Mouse (Mus musculus) CH12.LX (cell line): ENCODE results near the gene Igsf21. TPM values are rescaled to one million over a fixed set of nuclear protein-coding genes. Genes with fewer than 3 reads are reported as not detected.

Experiments used
- DNase-seq: peaks from one replicate; pipeline ENCODE4 v3.0.0-alpha.2; 2013; ENCODE audit errors: extremely low read depth
- H3K27ac ChIP-seq: 2 replicates; pipeline ENCODE4 v1.5.1; 2012; ENCODE audit warnings: low read depth, mild to moderate bottlenecking, control low read depth, moderate library complexity; ENCODE audit not compliant: insufficient read depth
- H3K27me3 ChIP-seq: replicated peaks from 2 replicates; pipeline ENCODE3; 2012; ENCODE audit warnings: inconsistent platforms
- H3K36me3 ChIP-seq, 2 experiments: replicated peaks in 1 of 2; 2 replicates each; pipeline versions ENCODE3 to v1.6.1; 2012; ENCODE audit warnings: inconsistent platforms in 1 of 2, low read length in 1 of 2, mild to moderate bottlenecking in 1 of 2, mixed read lengths in 1 of 2, moderate library complexity in 1 of 2; ENCODE audit not compliant: control insufficient read depth in 1 of 2, insufficient read depth in 1 of 2
- H3K4me1 ChIP-seq, 2 experiments: 2 replicates each; pipeline ENCODE4 v1.6.1; 2012; ENCODE audit warnings: inconsistent platforms in 1 of 2, moderate library complexity in 1 of 2; ENCODE audit not compliant: insufficient read depth in 2 of 2, control insufficient read depth in 1 of 2
- H3K4me2 ChIP-seq: 2 replicates; pipeline ENCODE4 v1.6.1; 2012; ENCODE audit warnings: low read depth, mild to moderate bottlenecking, control low read depth; ENCODE audit not compliant: poor library complexity, insufficient read depth, severe bottlenecking
- H3K4me3 ChIP-seq, 3 experiments: fragments of 150-350 bp in 1 of 3; sonication (generic) in 1 of 3; replicated peaks in 1 of 3; 2 replicates each; pipeline versions ENCODE3 to v1.5.1; 2011 to 2012; ENCODE audit warnings: low read depth in 2 of 3, low read length in 2 of 3, mild to moderate bottlenecking in 2 of 3, moderate library complexity in 2 of 3, control low read depth in 1 of 3, improper control_type of control experiment in 1 of 3, inconsistent platforms in 1 of 3, mixed read lengths in 1 of 3; ENCODE audit not compliant: poor library complexity in 1 of 3
- H3K79me2 ChIP-seq: replicated peaks from 2 replicates; pipeline ENCODE4 v1.6.1; 2012; ENCODE audit warnings: mild to moderate bottlenecking, moderate library complexity; ENCODE audit not compliant: control insufficient read depth, poor library complexity, insufficient read depth, severe bottlenecking; ENCODE audit errors: extremely low read depth
- H3K9ac ChIP-seq: 2 replicates; pipeline ENCODE4 v1.6.1; 2012; ENCODE audit warnings: low read depth, mild to moderate bottlenecking, control low read depth, moderate library complexity; ENCODE audit not compliant: insufficient read depth
- H3K9me3 ChIP-seq: replicated peaks from 2 replicates; pipeline ENCODE3; 2012; ENCODE audit warnings: low read length, inconsistent platforms, mixed read lengths
- BHLHE40 ChIP-seq: IDR thresholded peaks from 2 replicates; pipeline ENCODE4 v1.6.1; 2011; ENCODE audit warnings: mild to moderate bottlenecking, low read depth, low read length, improper control_type of control experiment
- CHD1 ChIP-seq: IDR thresholded peaks from 2 replicates; pipeline ENCODE4 v1.6.1; 2012; ENCODE audit warnings: low read depth, low read length, improper control_type of control experiment, inconsistent platforms
- CHD2 ChIP-seq: IDR thresholded peaks from 2 replicates; pipeline ENCODE4 v1.6.1; 2011; ENCODE audit warnings: low read length, improper control_type of control experiment
- CTCF ChIP-seq, 2 experiments: IDR thresholded peaks in 1 of 2; conservative IDR thresholded peaks in 1 of 2; 2 replicates each; pipeline ENCODE4 v1.5.1; 2011 to 2012; ENCODE audit warnings: low read depth in 2 of 2, low read length in 2 of 2, improper control_type of control experiment in 1 of 2, inconsistent platforms in 1 of 2, mild to moderate bottlenecking in 1 of 2, moderate library complexity in 1 of 2
- EP300 ChIP-seq: IDR thresholded peaks from 2 replicates; pipeline ENCODE4 v1.6.1; 2011; ENCODE audit warnings: low read length, improper control_type of control experiment
- ETS1 ChIP-seq: conservative IDR thresholded peaks from 2 replicates; pipeline ENCODE4 v1.6.1; 2012; ENCODE audit warnings: low read depth, mild to moderate bottlenecking, inconsistent platforms, low read length, improper control_type of control experiment, moderate library complexity
- GABPA ChIP-seq: IDR thresholded peaks from 2 replicates; pipeline ENCODE4 v1.6.1; 2012; ENCODE audit warnings: low read depth, low read length, improper control_type of control experiment, inconsistent platforms; ENCODE audit not compliant: insufficient replicate concordance
- IRF4 ChIP-seq: IDR thresholded peaks from 2 replicates; pipeline ENCODE4 v1.6.1; 2014; ENCODE audit warnings: low read depth, mild to moderate bottlenecking, inconsistent platforms, low read length, improper control_type of control experiment
- JUN ChIP-seq: IDR thresholded peaks from 2 replicates; pipeline ENCODE4 v1.6.1; 2011; ENCODE audit warnings: low read depth, mild to moderate bottlenecking, low read length, improper control_type of control experiment, moderate library complexity; ENCODE audit not compliant: insufficient read depth
- MAFK ChIP-seq: IDR thresholded peaks from 2 replicates; pipeline ENCODE4 v1.6.1; 2011; ENCODE audit warnings: low read length, improper control_type of control experiment; ENCODE audit not compliant: insufficient replicate concordance
- MAX ChIP-seq: IDR thresholded peaks from 2 replicates; pipeline ENCODE4 v1.6.1; 2011; ENCODE audit warnings: low read length, improper control_type of control experiment
- MAZ ChIP-seq: IDR thresholded peaks from 2 replicates; pipeline ENCODE4 v1.6.1; 2012; ENCODE audit warnings: low read depth, mild to moderate bottlenecking, inconsistent platforms, low read length, improper control_type of control experiment, moderate library complexity
- NELFE ChIP-seq: IDR thresholded peaks from 2 replicates; pipeline ENCODE4 v1.6.1; 2011; ENCODE audit warnings: low read depth, low read length, improper control_type of control experiment
- NRF1 ChIP-seq: IDR thresholded peaks from 2 replicates; pipeline ENCODE4 v1.6.1; 2014; ENCODE audit warnings: low read depth, mild to moderate bottlenecking, inconsistent platforms, low read length, improper control_type of control experiment, moderate library complexity
- RAD21 ChIP-seq: IDR thresholded peaks from 2 replicates; pipeline ENCODE4 v1.6.1; 2011; ENCODE audit warnings: low read depth, mild to moderate bottlenecking, low read length, improper control_type of control experiment, moderate library complexity
- RCOR1 ChIP-seq: conservative IDR thresholded peaks from 2 replicates; pipeline ENCODE4 v1.6.1; 2012; ENCODE audit warnings: low read depth, mild to moderate bottlenecking, inconsistent platforms, low read length, improper control_type of control experiment
- SMC3 ChIP-seq: IDR thresholded peaks from 2 replicates; pipeline ENCODE4 v1.6.1; 2011; ENCODE audit warnings: low read depth, low read length, improper control_type of control experiment
- TCF12 ChIP-seq: IDR thresholded peaks from 2 replicates; pipeline ENCODE4 v1.6.1; 2014; ENCODE audit warnings: low read depth, mild to moderate bottlenecking, inconsistent platforms, low read length, improper control_type of control experiment
- UBTF ChIP-seq: IDR thresholded peaks from 2 replicates; pipeline ENCODE4 v1.6.1; 2012; ENCODE audit warnings: low read depth, mild to moderate bottlenecking, inconsistent platforms, low read length, improper control_type of control experiment, moderate library complexity
- USF1 ChIP-seq: IDR thresholded peaks from 2 replicates; pipeline ENCODE4 v1.6.1; 2014; ENCODE audit warnings: low read depth, mild to moderate bottlenecking, inconsistent platforms, low read length, improper control_type of control experiment
- ZKSCAN1 ChIP-seq: IDR thresholded peaks from 2 replicates; pipeline ENCODE4 v1.6.1; 2012; ENCODE audit warnings: low read depth, inconsistent platforms, low read length, improper control_type of control experiment, borderline replicate concordance
- ZNF384 ChIP-seq: IDR thresholded peaks from 2 replicates; pipeline ENCODE4 v1.6.1; 2012; ENCODE audit warnings: low read depth, low read length, improper control_type of control experiment, inconsistent platforms
- dilution Hi-C: fragments of 300-500 bp; cut with MboI; formaldehyde crosslinking; loops from 2 replicates; pipeline ENCODE4 v1.14.3; 2020; ENCODE audit warnings: low sequenced_read_pairs; ENCODE audit not compliant: extremely low pct_unique_long_range_greater_than_20kb, extremely low pct_ligation_motif_present
- in situ Hi-C: fragments of 300-500 bp; cut with MboI; formaldehyde crosslinking; loops from 3 replicates; pipeline ENCODE4 v1.14.3; 2019; ENCODE audit warnings: low sequenced_read_pairs, low pct_ligation_motif_present, low pct_unique_long_range_greater_than_20kb, mixed read lengths
- polyA plus RNA-seq: library from polyadenylated mRNA; unstranded; fragments of >175 nt; gene quantifications from 2 replicates; pipeline ENCODE4 v1.2.1, GENCODE M21; 2012; ENCODE audit warnings: low read depth; ENCODE audit not compliant: insufficient read length
- total RNA-seq, 2 experiments: library from RNA; depleted of rRNA; stranded (reverse); fragments of 300-350 nt in 1 of 2; fragments of >200 nt in 1 of 2; gene quantifications; 2 replicates each; pipeline ENCODE4 v1.2.3; 2012 to 2014

The Igsf21 gene
- total and polyA plus RNA-seq, 3 experiments, result not detected

DNA sequence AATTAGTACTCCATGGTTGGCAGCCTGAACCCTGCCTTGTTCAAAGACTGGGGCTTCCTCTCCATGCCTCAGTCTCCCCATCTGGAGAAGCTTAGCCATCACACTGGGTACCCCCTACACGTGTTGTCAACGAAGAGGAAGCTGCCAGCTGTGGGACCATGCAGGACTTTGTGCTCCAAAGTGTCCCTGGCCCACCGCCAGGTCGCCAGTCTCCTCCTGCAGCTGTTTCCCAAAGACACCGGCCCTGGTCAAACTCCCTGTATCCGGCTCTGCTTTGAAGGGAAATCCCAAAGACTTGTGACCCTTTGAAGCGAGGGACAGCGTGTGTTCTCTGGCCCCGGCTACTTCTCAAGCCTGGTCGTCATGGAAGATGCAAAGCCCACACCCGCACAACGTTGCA, 23.5 kb downstream of the Igsf21 start:
- Histone ChIP-seq H3K4me3 (no peak overlapping the region), H3K27ac (no peak overlapping the region), H3K9ac (no peak overlapping the region), H3K4me2 (no peak overlapping the region), H3K27me3 (peaks cover 55% of the 10 kb centered on the region), H3K36me3 (no peaks in the 10 kb centered on the region), H3K79me2 (no peaks in the 10 kb centered on the region), H3K9me3 (no peaks in the 10 kb centered on the region), H3K4me1 (no peaks in the 10 kb centered on the region)
- TF ChIP-seq MAFK, result no peak
- TF ChIP-seq EP300, result no peak
- no peak for TF ChIP-seq IRF4
- TF ChIP-seq ETS1, result no peak
- TF ChIP-seq CHD2, result no peak
- no peak for TF ChIP-seq ZNF384
- TF ChIP-seq JUN, result no peak
- TF ChIP-seq BHLHE40, result no peak
- no peak for TF ChIP-seq MAX
- TF ChIP-seq MAZ, result no peak
- TF ChIP-seq USF1, result no peak
- TF ChIP-seq CHD1, result no peak
- no peak for TF ChIP-seq SMC3
- no peak for TF ChIP-seq ZKSCAN1
- no peak for TF ChIP-seq NRF1
- TF ChIP-seq NELFE, result no peak
- TF ChIP-seq RAD21, result no peak
- TF ChIP-seq RCOR1, result no peak
- no peak for TF ChIP-seq TCF12
- TF ChIP-seq CTCF (conservative IDR thresholded peaks at IDR 0.05 in 1 of 2, IDR thresholded peaks at IDR 0.05 in 1 of 2; ENCODE audit: low read depth in 2 of 2, low read length in 2 of 2), result no peak
- dilution Hi-C loops, result no loop called here
- in situ Hi-C loops, result no loop called here
- DNase-seq, result no peak

DNA sequence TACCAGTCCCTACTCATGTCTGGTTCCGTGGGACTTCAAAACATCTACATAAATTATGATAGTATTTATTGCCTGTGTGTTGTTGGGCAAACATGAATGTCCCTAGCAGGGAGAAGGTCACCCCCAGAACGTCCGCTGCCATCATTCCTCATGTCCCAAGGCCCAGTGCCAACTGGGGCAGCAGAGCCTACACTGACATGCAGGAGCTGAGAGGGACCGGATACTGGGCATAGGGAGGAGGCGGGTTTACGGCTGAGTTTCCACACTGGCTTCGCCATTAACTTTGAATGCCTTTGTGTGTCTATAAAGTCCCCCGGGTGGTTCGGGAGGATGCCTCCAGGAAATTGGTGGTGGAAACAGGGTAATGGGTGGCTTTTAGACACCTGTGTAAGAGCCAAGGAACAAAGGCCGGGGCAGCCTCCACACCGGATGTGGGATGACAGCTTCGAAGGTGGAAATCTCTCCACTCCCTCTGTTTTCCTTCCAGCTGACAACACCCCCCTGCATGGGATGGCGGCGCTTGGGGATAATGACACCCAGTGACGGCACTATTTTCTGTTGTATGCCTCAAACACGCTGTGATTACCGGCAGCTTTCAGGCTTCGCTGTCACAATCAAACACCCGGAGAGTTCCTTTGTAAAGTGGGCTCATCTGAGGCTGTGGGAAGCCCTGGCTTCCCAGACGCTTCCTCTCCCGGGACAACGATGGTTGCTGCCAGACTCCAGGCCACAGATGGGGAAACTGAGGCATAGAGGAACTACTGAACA, 26.1 kb downstream of the Igsf21 start:
- no peak overlapping the region for H3K27ac ChIP-seq
- dilution Hi-C loops, result no loop called here
- no peak overlapping the region for H3K4me2 ChIP-seq
- no peak overlapping the region for H3K9ac ChIP-seq
- DNase-seq, result no peak
- TF ChIP-seq NRF1, result no peak
- no peak for TF ChIP-seq RCOR1
- no peak for TF ChIP-seq ZKSCAN1
- TF ChIP-seq UBTF, result no peak
- no peak for TF ChIP-seq GABPA
- TF ChIP-seq, all 38 proteins: peak for 0
- no peaks in the 10 kb centered on the region for H3K9me3 ChIP-seq
- no peaks in the 10 kb centered on the region for H3K4me1 ChIP-seq
- no peak overlapping the region for H3K4me3 ChIP-seq
- no peaks in the 10 kb centered on the region for H3K36me3 ChIP-seq
- H3K79me2 ChIP-seq, result no peaks in the 10 kb centered on the region
- in situ Hi-C loops, result no loop called here
- H3K27me3 ChIP-seq, result peaks cover 50% of the 10 kb centered on the region
